ENCODE assay signal across 24 mouse cellular contexts in the genomic region with DNA sequence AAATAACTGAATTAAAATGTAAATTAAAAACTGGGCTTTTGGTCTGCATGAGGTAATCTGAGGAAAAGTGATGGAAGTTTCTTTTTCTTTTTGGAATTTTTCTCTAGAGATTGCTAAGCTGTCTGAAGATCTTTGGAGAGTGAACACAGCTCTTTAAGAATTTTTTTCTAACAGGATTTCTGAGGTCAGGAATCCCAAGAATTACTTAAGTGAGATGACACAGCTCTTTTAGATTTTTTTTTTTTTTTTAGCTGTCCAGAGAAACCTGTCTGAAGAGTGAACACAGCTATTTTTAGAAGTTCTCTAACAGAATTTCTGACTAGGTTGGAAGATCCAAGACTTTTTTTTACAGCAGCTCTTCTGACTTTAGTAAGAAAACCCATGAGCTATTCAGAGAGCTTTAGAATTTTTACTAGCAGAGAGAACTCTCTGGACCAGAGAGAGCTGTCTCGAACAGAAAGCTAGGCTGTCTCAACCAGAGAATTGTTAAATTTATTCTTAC.
DNase-seq lines count a peak whose midpoint lies in the region; ATAC-seq lines count a peak whose summit lies in the region.
"Had no signal": no experiment of that assay in that cellular context is flagged by ENCODE, and none has a peak within 500 bp of the region (broad histone marks: within the 10 kb centered on the region; RNA-seq: fewer than 3 reads in every experiment).

No protein-coding gene starts in this region.

- H3K9me3 ChIP-seq in lung, embryonic 16.5 days (ENCODE audit: control insufficient read depth, low read length) = no peaks in the 10 kb centered on the region
- H3K9me3 ChIP-seq: embryonic facial prominence, embryonic 12.5 days; embryonic facial prominence, embryonic 15.5 days; forebrain, embryonic 12.5 days; forebrain, embryonic 15.5 days; hindbrain, embryonic 12.5 days; hindbrain, embryonic 15.5 days had no signal

- no peaks in the 10 kb centered on the region for H3K27me3 ChIP-seq in lung, embryonic 16.5 days (ENCODE audit: control insufficient read depth, insufficient read depth, low read depth, low read length)
- H3K27me3 ChIP-seq: embryonic facial prominence, embryonic 12.5 days; embryonic facial prominence, embryonic 15.5 days; forebrain, embryonic 12.5 days; forebrain, embryonic 15.5 days; hindbrain, embryonic 12.5 days; hindbrain, embryonic 15.5 days had no signal

- WGBS in lung, embryonic 16.5 days = 49% methylated on average over 1 of the region's 1 CpGs

- DNase-seq in lung, postnatal 14 days = no peak
- DNase-seq in 3T3-L1 (ENCODE audit: low read depth, low spot score) = peak; percentile 79
- DNase-seq in Muller cell, postnatal 12 days (ENCODE audit: inconsistent ontology term) = peak; percentile 56
- DNase-seq in kidney, postnatal 36 days = no peak
- DNase-seq in thymus, postnatal 0 days (ENCODE audit: low spot score) = no peak
- DNase-seq: adrenal gland, postnatal 10 days; adrenal gland, postnatal 36 days; cerebellum, adult 11 months; cerebellum, adult 2 months; cerebellum, adult 9-11 months; cerebellum, postnatal 25 days; gastrocnemius, adult 2 months; gastrocnemius, postnatal 14 days; heart, adult 11 months had no signal

- H3K9ac ChIP-seq in lung, embryonic 16.5 days (ENCODE audit: low read length) = no peak overlapping the region
- H3K9ac ChIP-seq: embryonic facial prominence, embryonic 12.5 days; embryonic facial prominence, embryonic 15.5 days; forebrain, embryonic 12.5 days; forebrain, embryonic 15.5 days; hindbrain, embryonic 12.5 days; hindbrain, embryonic 15.5 days had no signal

- no peak overlapping the region for H3K4me3 ChIP-seq in lung, embryonic 16.5 days (ENCODE audit: low read length)
- H3K4me3 ChIP-seq: embryonic facial prominence, embryonic 12.5 days; embryonic facial prominence, embryonic 15.5 days; erythroblast, embryonic 14.5 days; forebrain, embryonic 12.5 days; forebrain, embryonic 15.5 days; gastrocnemius, adult 2 months; hindbrain, embryonic 12.5 days; hindbrain, embryonic 15.5 days had no signal

- no peaks in the 10 kb centered on the region for H3K36me3 ChIP-seq in lung, embryonic 16.5 days (ENCODE audit: control insufficient read depth, insufficient read depth, low read length)
- H3K36me3 ChIP-seq: embryonic facial prominence, embryonic 12.5 days; embryonic facial prominence, embryonic 15.5 days; forebrain, embryonic 12.5 days; forebrain, embryonic 15.5 days; hindbrain, embryonic 12.5 days; hindbrain, embryonic 15.5 days had no signal

- no peak overlapping the region for H3K27ac ChIP-seq in lung, embryonic 16.5 days (ENCODE audit: low read length)
- H3K27ac ChIP-seq: embryonic facial prominence, embryonic 12.5 days; embryonic facial prominence, embryonic 15.5 days; forebrain, embryonic 12.5 days; forebrain, embryonic 15.5 days; gastrocnemius, adult 2 months; hindbrain, embryonic 12.5 days; hindbrain, embryonic 15.5 days had no signal

- peak; percentile 36; the same call in 1 of the 2 replicates for ATAC-seq in lung, embryonic 16.5 days (ENCODE audit: low read depth)
- ATAC-seq: CD4-positive, CD25-positive, alpha-beta regulatory T cell, adult 4 months; forebrain, embryonic 15.5 days had no signal

- H3K4me1 ChIP-seq in lung, embryonic 16.5 days (replicated peaks; ENCODE audit: control insufficient read depth, insufficient read depth, low read length) = no peaks in the 10 kb centered on the region
- H3K4me1 ChIP-seq: embryonic facial prominence, embryonic 12.5 days; embryonic facial prominence, embryonic 15.5 days; hindbrain, embryonic 12.5 days; hindbrain, embryonic 15.5 days had no signal

- no peak overlapping the region for H3K4me2 ChIP-seq in lung, embryonic 16.5 days (ENCODE audit: low read depth, low read length)
- H3K4me2 ChIP-seq: embryonic facial prominence, embryonic 12.5 days; embryonic facial prominence, embryonic 15.5 days; forebrain, embryonic 12.5 days; forebrain, embryonic 15.5 days; heart, embryonic 11.5 days; hindbrain, embryonic 12.5 days; hindbrain, embryonic 15.5 days had no signal

Comparison
In these comparisons a context has a peak if more than half of its experiments do, and no peak if none do; other contexts are left out.
1. DNase-seq: peak in 3T3-L1 (single experiment) and Muller cell, postnatal 12 days (single experiment); none in lung, postnatal 14 days (single experiment), kidney, postnatal 36 days (0 of 2) and thymus, postnatal 0 days (single experiment).